Mouse (Mus musculus) brain, embryonic 14.5 days (tissue): Measurements from ENCODE around the gene Siglecf.

ENCODE experiments used
- CTCF ChIP-seq: fragments of 200-500 bp; IDR thresholded peaks from 2 replicates; pipeline ENCODE4 v1.5.1; 2012; ENCODE audit warnings: inconsistent platforms, mild to moderate bottlenecking, moderate library complexity, borderline replicate concordance; ENCODE audit not compliant: insufficient read depth, insufficient read length; ENCODE audit errors: extremely low read depth
- POLR2A ChIP-seq: fragments of 200-500 bp; IDR thresholded peaks from 2 replicates; pipeline ENCODE4 v1.6.1; 2012; ENCODE audit warnings: mild to moderate bottlenecking, inconsistent platforms, borderline replicate concordance; ENCODE audit not compliant: poor library complexity, insufficient read depth, insufficient read length, severe bottlenecking; ENCODE audit errors: extremely low read depth

DNA sequence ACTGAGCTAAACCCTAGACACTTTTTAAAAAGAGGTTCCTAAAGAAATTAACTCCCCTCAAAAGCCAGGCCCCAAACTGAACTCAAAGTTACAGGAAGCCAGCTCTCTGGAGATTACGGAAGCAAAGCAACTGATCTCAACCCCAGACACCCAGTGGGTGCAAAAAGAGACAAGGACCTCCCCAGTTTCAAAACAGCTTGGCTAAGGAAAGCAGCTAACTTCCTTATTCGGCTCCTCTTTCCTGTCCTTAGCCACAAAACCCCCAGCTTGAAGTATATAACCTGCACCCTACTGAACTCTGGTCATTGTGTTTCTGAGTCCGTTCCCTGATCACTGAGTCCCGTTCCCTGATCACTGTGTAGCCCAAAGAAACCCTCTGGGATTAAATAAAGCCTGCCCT is 2.0 kb downstream of the Siglecf start:
- no peak for TF ChIP-seq CTCF
- no peak for TF ChIP-seq POLR2A
